Mouse (Mus musculus): ENCODE measurements around the gene Muc1.

The Muc1 gene

DNA sequence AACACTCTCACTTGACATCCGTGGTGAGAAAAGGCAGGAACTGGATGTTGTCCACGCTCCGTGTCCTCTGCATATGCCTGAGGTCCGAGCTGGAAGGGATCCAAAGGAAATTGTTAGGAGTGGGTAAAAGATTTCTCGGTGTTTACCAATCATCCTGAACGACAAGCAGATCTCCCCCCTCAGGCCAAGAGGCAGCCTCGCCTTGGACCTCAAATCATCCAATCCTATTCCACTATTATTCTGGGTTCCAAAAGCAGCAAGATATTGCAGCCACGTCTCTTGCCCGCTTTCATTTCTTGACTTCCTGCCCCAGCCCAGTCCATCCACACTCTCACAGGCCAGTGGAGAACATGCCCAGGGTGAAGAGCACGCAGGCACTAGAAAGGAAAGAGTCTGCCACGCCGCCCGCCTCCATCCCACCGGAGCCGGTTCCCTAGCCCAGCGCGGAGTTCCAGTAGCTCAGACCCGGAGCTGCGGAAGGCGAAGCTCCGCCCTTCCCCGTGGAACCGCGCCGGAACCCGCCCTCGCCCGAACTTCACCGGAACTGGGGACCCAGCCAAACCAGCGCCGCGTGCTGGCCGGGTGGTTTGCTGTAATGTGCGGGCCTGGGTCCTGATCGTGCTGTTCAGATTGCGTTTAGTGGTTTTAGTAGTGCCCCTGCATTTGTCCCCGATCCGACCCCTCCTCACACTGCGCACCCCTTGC is 41.3 kb downstream of the Muc1 start, which contains the start of gene Slc50a1:
TSS of gene Slc50a1 (minus strand) at position 520 of the 705 bp plus-strand sequence.
- DNase-seq (ENCODE audit: low read depth, low spot score), result no peak

DNA sequence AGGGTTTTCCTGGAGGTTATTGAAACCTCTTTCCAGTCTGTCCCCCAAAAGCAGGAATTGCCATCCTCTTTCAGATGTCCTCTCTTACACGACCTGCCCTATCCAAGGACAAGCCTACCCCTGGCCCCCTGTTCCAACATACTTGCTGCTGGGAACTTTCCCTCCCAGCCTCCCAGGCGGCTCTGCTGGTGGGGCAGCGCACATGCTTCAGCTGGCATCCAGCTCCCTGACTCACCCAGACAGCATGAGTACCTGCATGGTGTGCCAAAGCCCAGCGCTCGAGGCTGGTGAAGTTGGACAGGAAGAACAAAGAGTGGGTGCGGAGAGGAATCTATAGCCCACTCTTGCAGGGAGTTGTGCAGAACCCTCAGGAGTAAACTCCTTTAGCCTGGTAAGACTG is 42.0 kb downstream of the Muc1 start:
- no peak for DNase-seq (ENCODE audit: low read depth, low spot score)

DNA sequence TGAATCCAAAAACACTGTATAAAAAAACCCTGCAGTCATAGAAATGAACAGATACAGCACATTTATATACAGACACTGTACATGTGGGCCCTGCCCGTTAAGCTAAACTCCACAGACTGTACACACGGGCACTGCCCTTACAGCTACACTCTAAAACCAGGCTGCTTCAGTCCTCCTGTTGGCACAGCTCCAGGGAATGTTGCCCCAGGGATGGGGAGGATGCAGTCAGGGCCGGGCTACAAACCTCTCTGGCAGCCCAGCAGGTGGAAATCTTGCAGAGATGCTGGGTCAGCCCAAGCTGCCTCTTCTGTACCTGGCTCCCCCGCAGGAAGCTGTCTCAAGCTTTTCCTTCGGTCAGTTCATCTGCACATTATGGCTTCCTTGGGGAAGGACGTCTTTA is 42.9 kb downstream of the Muc1 start:
- DNase-seq (ENCODE audit: low read depth, low spot score), result no peak

DNA sequence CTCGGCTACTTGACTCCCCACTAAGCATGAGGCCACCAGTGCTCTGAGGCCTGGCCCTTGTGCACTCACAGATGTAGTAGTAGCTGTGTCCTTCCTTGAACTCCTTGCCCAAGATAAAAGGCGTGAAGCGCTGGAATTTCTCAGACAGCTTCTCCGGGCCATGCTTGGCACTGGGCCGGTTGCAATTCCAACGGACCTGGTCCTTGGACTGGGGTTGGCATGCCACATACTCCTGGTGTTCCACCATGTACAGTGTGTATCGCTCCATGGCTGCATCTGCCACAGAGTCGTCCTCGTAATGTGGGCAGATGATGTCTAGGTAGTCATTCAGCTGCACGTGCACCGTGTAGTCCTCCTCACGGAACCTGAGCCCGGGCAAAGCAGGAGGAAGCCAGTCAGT is 47.2 kb downstream of the Muc1 start:
- DNase-seq (ENCODE audit: low read depth, low spot score), result no peak

DNA sequence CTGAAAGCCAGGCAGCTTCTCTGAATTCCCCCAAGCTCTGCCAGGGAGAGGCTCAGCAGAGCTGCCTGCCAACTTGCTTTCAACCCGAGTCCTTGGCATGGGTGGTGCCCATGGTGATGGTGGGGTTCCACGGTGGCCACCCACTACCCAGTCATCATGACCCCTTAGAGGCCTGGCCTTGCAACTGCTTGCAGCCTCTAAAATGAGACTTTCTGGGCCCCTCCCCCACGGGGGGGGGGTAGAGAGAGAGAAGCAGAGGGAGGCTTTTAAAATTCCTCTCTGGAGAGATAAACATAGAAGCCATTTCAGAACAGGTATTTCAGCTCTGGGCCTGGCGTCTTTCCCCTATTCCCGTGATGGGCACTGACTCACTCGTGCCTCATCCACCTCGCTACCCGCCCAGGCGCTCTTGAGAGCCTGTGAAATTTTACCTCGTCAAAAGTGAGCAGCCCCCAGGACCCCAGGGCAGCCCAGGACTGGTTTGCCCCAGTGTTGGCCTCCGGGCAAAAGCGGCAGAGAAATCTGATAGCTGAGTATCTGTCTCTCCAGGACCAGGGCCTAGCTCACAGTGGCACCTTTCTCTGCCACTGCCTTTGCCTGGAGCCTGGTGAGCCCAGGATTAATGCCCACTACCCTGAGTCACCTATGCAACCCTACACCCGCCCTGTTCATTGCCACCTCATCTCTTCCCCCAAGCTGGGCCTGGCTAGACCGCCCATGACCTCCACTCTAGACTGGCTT is 48.6 kb downstream of the Muc1 start:
- no peak for DNase-seq (ENCODE audit: low read depth, low spot score)

DNA sequence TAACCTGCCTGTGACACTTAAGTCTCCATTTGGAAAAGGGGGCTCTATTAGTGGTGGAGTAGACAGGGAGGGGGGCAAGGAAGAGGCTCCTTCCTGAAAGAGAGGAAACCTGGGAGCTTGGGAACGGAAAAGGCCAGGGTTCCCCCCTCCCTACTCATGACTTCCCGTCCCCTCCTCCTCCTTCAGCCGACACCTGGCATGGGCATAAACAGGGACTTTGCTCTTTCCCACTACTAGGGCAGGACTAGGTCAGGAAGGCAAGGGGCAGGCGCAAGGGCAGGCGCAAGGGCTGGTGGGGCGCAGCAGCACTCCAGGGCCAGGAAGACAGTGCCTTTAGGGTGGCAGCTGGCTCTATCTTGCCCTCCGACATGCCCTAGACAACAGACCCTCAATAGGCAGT is 49.2 kb downstream of the Muc1 start:
- no peak for DNase-seq (ENCODE audit: low read depth, low spot score)

DNA sequence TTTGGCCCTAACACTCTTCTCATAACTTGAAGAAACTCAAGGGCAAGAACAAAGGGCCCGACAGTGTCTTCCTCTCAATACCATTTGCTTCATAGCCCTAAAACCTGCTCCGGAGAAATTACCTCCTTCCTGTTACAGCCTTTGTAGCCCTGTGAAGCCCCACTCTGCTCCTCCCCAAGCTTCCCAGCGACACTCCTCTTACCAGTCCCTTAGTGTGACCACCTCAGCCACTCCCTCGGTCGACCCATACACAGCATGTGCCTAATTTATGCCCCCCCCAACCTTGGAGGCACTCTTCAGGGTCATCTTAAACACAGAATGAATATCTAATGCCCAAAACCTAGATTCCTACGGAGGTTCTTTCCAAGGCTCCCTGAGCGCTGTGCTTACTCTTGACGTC is 49.8 kb downstream of the Muc1 start:
- DNase-seq (ENCODE audit: low read depth, low spot score), result no peak

DNA sequence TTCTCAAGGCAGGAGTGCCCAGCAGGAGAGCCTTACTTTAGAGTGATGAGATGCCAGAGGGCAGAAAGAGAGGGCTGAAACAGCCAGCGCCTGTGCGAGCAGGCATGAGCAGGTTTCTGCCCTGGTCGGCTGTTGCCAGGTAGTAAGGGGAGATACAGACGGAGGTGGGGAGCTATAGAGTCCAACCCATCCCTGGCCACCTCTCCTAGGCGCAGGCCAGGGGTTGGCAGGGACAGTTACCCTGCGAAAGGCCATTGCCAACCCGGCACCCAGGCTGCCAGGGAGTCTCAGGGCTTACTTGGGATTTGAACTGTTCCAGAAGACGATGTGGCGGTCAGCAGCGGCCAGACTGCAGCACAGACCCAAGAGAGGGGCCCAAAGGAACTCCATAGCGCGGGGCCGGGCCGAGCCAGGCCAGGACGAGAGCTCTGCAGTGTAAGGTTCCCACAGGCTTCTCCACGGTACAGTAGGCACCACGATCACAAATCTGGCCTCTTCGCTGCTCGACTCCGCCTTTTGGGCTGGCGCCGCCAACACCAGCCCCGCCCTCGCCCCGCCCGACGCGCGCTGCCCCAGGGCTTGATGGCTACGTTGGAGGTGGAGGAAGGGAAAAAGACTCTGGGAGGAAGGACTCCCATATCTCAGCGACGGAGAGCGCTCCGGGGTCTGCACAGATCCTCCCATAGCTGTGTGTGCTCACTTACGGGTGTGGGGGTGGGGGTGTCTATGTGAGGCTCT is 50.5 kb downstream of the Muc1 start:
- no peak for DNase-seq (ENCODE audit: low read depth, low spot score)

DNA sequence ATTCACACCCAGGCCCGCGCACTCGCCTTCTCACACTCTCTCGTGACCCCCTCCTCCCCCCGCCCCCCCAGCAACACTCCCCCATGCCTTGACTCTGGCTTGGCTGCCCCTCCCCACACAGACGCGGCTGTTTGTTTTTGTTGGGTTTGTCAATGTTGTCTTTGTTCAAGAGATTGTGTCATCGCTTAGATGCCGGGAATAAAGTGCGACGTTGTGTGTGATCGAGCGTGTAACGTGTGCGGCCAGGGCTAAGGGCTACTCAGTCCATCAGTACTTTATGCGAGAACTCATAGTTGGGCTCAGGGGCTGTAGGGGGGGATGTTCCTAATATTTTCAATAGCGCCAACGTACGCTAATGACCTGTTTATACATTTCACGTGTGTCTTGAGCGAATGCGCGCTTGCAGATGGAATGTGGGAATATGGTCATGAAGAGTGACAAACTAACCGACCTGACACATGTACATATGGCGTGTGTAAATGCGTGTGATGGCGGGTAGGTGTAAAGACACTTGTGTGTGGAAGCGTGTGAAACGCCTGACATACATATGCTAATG is 51.3 kb downstream of the Muc1 start:
- DNase-seq (ENCODE audit: low read depth, low spot score), result no peak

DNA sequence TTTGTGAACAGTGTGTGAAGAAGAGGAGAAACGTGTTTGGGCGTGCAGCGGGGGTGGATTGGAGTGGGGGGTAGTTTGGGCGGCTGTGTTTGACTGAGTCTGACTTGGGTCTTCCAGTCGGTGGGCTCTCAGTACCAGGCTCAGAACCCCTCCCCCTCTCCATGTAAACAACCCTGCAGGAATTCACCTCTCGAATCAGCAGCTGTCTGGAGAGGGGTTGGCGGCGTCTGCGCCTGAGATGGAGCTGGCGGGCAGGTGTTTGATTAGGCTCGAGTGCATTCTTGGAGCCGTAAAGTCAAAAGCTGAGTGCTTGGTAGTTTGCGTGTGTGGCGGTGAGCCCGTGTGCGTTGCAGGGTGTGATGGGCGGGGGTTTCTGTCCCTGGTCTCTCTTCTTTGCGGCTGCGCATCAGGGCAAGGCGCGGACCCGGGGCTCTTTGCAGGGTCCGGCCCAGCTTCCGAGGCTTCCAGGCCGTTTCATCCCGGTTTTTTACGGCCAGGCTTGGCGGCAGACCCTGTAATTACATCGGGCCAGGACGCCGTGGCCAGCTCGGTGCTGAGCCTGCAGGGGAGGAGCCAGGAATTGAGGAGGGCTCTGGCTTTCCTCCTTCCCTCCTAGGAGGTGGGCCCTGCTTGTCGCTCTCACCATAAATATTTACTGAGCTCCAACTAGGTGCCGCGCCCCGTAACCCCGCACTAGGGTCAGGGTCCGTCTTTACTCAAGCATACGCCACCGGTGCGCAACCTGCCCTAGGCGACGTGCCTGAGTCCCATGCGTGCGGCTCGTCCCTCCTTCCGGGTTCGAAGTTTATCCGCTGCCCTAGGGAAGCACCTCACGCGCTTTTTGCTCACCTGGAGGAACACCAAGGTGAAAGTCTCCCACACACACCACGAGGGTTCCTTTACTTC is 52.0 kb downstream of the Muc1 start, which contains the start of gene Efna1:
TSS of gene Efna1 (minus strand) at position 537 of the 906 bp plus-strand sequence.
- DNase-seq (ENCODE audit: low read depth, low spot score), result no peak

DNA sequence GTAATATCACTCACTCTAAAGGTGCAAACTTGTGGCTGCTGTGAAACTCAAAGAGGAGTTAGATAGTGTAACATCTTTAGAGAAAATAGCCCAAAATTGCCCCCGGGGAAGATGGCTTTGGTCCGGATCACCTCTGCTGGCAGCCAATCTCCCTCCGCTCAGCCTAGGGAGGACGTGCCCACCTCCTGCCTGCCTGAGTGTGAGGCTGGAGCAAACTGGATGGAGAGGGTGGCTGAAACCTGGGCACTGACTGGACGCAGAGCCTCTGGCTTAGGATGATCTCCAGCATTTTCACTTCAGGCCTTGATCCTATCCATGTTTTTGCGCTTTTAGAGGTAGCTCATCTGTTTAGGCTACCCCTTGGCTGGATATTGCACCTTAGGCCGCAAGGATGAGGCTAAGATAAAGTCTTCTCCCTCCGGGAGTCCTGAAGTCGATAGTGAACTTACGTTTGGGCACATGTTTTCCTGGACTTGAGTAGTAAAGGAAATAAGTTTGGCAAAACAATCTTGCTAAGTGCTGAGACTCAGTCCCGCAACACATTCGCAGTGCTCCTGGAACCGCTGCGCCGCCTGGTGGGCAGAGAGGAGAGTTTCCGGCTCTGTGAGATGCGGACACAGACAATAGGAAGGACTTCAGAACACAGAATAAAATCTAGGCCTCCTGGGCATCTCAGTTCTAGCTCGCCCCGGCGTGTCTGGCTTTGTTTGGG is 52.9 kb downstream of the Muc1 start:
- no peak for DNase-seq (ENCODE audit: low read depth, low spot score)

DNA sequence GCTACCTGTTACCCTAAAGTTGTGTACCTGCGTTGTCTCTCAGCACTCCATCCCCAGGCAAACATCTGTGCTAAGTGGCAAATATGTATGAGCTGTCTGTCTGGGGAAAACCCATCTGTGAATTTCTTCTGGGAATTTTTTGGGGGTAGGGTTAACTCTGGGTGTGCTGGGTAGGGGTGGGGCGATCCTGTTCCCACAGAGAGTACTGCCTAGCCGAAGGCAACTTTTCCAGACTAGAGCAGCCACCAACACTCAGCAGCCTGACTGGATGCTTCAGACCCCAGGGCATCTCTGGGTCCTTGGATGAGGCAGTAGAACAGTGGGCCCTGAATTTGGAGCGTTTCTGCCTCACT is 53.4 kb downstream of the Muc1 start:
- DNase-seq (ENCODE audit: low read depth, low spot score), result no peak
